Mouse (Mus musculus) G1E (cell line): Measurements from ENCODE around the gene Myo1d. TPM values are rescaled to one million over a fixed set of nuclear protein-coding genes. Genes with fewer than 3 reads are reported as not detected.
A peak's percentile ranks its signal among the peaks of the same experiment; 100 is the strongest.

Experiments used
- ATAC-seq: 2 replicates; pipeline ENCODE4 v1.8.0; 2016; ENCODE audit warnings: mild to moderate bottlenecking; ENCODE audit not compliant: insufficient number of reproducible peaks, poor library complexity, low FRiP score, severe bottlenecking; ENCODE audit errors: extremely low read depth
- DNase-seq: peaks from one replicate; pipeline ENCODE4 v3.0.0; 2012; ENCODE audit warnings: low spot score
- H3K27me3 ChIP-seq: 2 replicates; pipeline ENCODE4 v1.6.1; 2012; ENCODE audit warnings: mild to moderate bottlenecking, low read length, inconsistent platforms; ENCODE audit not compliant: insufficient read depth
- H3K36me3 ChIP-seq: replicated peaks from 2 replicates; pipeline ENCODE3; 2012; ENCODE audit warnings: mild to moderate bottlenecking, inconsistent platforms
- H3K4me1 ChIP-seq: 2 replicates; pipeline ENCODE4 v1.6.1; 2012; ENCODE audit warnings: low read depth, low read length, inconsistent platforms, mixed read lengths; ENCODE audit not compliant: insufficient read depth
- H3K4me3 ChIP-seq: 2 replicates; pipeline ENCODE4 v1.5.1; 2012; ENCODE audit warnings: low read depth, mild to moderate bottlenecking, inconsistent platforms, low read length, moderate library complexity, mixed read lengths
- H3K9me3 ChIP-seq: replicated peaks from 2 replicates; pipeline ENCODE4 v1.6.1; 2012; ENCODE audit warnings: inconsistent platforms
- CTCF ChIP-seq: IDR thresholded peaks from 2 replicates; pipeline ENCODE4 v1.5.1; 2012; ENCODE audit warnings: low read depth, low read length, inconsistent platforms, mixed read lengths
- GATA1 ChIP-seq: IDR thresholded peaks from 2 replicates; pipeline ENCODE4 v1.6.1; 2012; ENCODE audit warnings: borderline replicate concordance, low read length, inconsistent platforms, mixed read lengths
- GATA2 ChIP-seq: IDR thresholded peaks from 2 replicates; pipeline ENCODE4 v1.6.1; 2012; ENCODE audit warnings: low read depth, low read length, inconsistent platforms, borderline replicate concordance
- POLR2AphosphoS5 ChIP-seq: IDR thresholded peaks from 2 replicates; pipeline ENCODE4 v1.6.1; 2012; ENCODE audit warnings: low read depth, low read length, inconsistent platforms; ENCODE audit not compliant: insufficient replicate concordance
- TAL1 ChIP-seq: conservative IDR thresholded peaks from 2 replicates; pipeline ENCODE4 v1.6.1; 2012; ENCODE audit warnings: low read depth, low read length, inconsistent platforms, mixed read lengths
- polyA plus RNA-seq: library from polyadenylated mRNA; stranded (reverse); fragments of >175 nt; gene quantifications from 2 replicates; pipeline ENCODE4 v1.2.3, GENCODE M21; 2012
- total RNA-seq, 2 experiments: library from RNA; stranded (forward) in 1 of 2; stranded (reverse) in 1 of 2; fragments of 200-1000 nt in 1 of 2; fragments of >200 nt in 1 of 2; fragmentation: Nextera tagmentation in 1 of 2; gene quantifications; 2 replicates each; pipeline ENCODE4 v1.2.3; 2014 to 2017

The Myo1d gene
- total and polyA plus RNA-seq, 3 experiments, result not detected

GRCm38 (mm10) chr11:80481409-80482050 is 298.3 kb downstream of the Myo1d start:
- H3K36me3 ChIP-seq, result peaks cover 15% of the 10 kb centered on the region
- no peak for TF ChIP-seq TAL1
- TF ChIP-seq GATA2, result no peak
- TF ChIP-seq CTCF, result no peak
- no peak for TF ChIP-seq POLR2AphosphoS5
- no peak for TF ChIP-seq GATA1
- no peaks in the 10 kb centered on the region for H3K9me3 ChIP-seq
- H3K27me3 ChIP-seq, result peaks cover 39% of the 10 kb centered on the region
- no peak overlapping the region for H3K4me3 ChIP-seq
- ATAC-seq, result no peak
- peaks cover 15% of the 10 kb centered on the region for H3K4me1 ChIP-seq
- DNase-seq, result no peak

- ATAC-seq, result no peak
- TF ChIP-seq GATA1 (no peak), POLR2AphosphoS5 (no peak), GATA2 (no peak), TAL1 (no peak), CTCF (no peak)
- H3K4me3 ChIP-seq, result no peak overlapping the region
- H3K9me3 ChIP-seq, result no peaks in the 10 kb centered on the region
- H3K27me3 ChIP-seq, result peaks cover 28% of the 10 kb centered on the region; the same call in 1 of the 2 replicates
- H3K4me1 ChIP-seq, result peaks cover 26% of the 10 kb centered on the region
- H3K36me3 ChIP-seq, result peaks cover 22% of the 10 kb centered on the region
- DNase-seq, result no peak
These were observed 299.6 kb downstream of the Myo1d start for GRCm38 (mm10) chr11:80479906-80480866.

- ATAC-seq (no peak), DNase-seq (no peak)
- H3K27me3 ChIP-seq, result peaks cover 26% of the 10 kb centered on the region; the same call in 1 of the 2 replicates
- TF ChIP-seq CTCF, result no peak
- TF ChIP-seq GATA1, result no peak
- no peak for TF ChIP-seq GATA2
- no peak for TF ChIP-seq TAL1
- TF ChIP-seq POLR2AphosphoS5, result no peak
- peaks cover 29% of the 10 kb centered on the region for H3K36me3 ChIP-seq
- peaks cover 30% of the 10 kb centered on the region for H3K4me1 ChIP-seq
- no peak overlapping the region for H3K4me3 ChIP-seq
- no peaks in the 10 kb centered on the region for H3K9me3 ChIP-seq
These were observed 300.4 kb downstream of the Myo1d start for GRCm38 (mm10) chr11:80479425-80479824.

GRCm38 (mm10) chr11:80478694-80479412 is 301.0 kb downstream of the Myo1d start:
- H3K9me3 ChIP-seq, result no peaks in the 10 kb centered on the region
- no peak overlapping the region for H3K4me3 ChIP-seq
- H3K36me3 ChIP-seq, result peaks cover 35% of the 10 kb centered on the region
- no peak for ATAC-seq
- peaks cover 21% of the 10 kb centered on the region; the same call in 1 of the 2 replicates for H3K27me3 ChIP-seq
- TF ChIP-seq TAL1 (no peak), GATA2 (no peak), CTCF (no peak), GATA1 (no peak)
- peaks cover 30% of the 10 kb centered on the region for H3K4me1 ChIP-seq
- DNase-seq, result no peak

GRCm38 (mm10) chr11:80477341-80478199 is 302.3 kb downstream of the Myo1d start:
- TF ChIP-seq CTCF, result no peak
- no peak for TF ChIP-seq POLR2AphosphoS5
- no peak for TF ChIP-seq GATA2
- no peak for TF ChIP-seq TAL1
- TF ChIP-seq GATA1, result no peak
- no peaks in the 10 kb centered on the region for H3K9me3 ChIP-seq
- DNase-seq (peak; percentile 27), ATAC-seq (no peak)
- H3K4me3 ChIP-seq, result peak overlapping the region; percentile 76
- peaks cover 30% of the 10 kb centered on the region for H3K4me1 ChIP-seq
- H3K27me3 ChIP-seq, result peaks cover 9% of the 10 kb centered on the region; the same call in 1 of the 2 replicates
- peaks cover 47% of the 10 kb centered on the region for H3K36me3 ChIP-seq
